Mouse (Mus musculus) hindbrain, embryonic 16.5 days (tissue): ENCODE measurements around the gene Adgrg1. TPM values are rescaled to one million over a fixed set of nuclear protein-coding genes. Genes with fewer than 3 reads are reported as not detected.

Experiments used
- ATAC-seq: fragments of 200-750 bp; cut with Nextera tagmentation; 2 replicates; pipeline ENCODE4 v1.8.0; 2017; ENCODE audit warnings: moderate TSS enrichment, moderate library complexity
- H3K27ac ChIP-seq: fragments of 300-500 bp; sonication (generic); 2 replicates; pipeline ENCODE4 v1.5.1; 2014; ENCODE audit warnings: low read depth, mild to moderate bottlenecking, control low read depth, low read length, moderate library complexity
- H3K27me3 ChIP-seq: fragments of 300-500 bp; sonication (generic); replicated peaks from 2 replicates; pipeline ENCODE4 v1.6.1; 2014; ENCODE audit warnings: low read length; ENCODE audit not compliant: control insufficient read depth, insufficient read depth
- H3K36me3 ChIP-seq: fragments of 300-500 bp; sonication (generic); 2 replicates; pipeline ENCODE4 v1.6.1; 2014; ENCODE audit warnings: mild to moderate bottlenecking, low read length, moderate library complexity, mixed read lengths; ENCODE audit not compliant: control insufficient read depth, insufficient read depth
- H3K4me1 ChIP-seq: fragments of 300-500 bp; sonication (generic); 2 replicates; pipeline ENCODE4 v1.6.1; 2014; ENCODE audit warnings: low read depth, low read length; ENCODE audit not compliant: control insufficient read depth, insufficient read depth
- H3K4me2 ChIP-seq: fragments of 300-500 bp; sonication (generic); 2 replicates; pipeline ENCODE4 v1.6.1; 2014; ENCODE audit warnings: mild to moderate bottlenecking, low read length, control low read depth, moderate library complexity
- H3K4me3 ChIP-seq: fragments of 300-500 bp; sonication (generic); 2 replicates; pipeline ENCODE4 v1.5.1; 2014; ENCODE audit warnings: mild to moderate bottlenecking, low read length, control low read depth, moderate library complexity
- H3K9ac ChIP-seq: fragments of 300-500 bp; sonication (generic); 2 replicates; pipeline ENCODE4 v1.6.1; 2014; ENCODE audit warnings: low read depth, mild to moderate bottlenecking, control low read depth, low read length, moderate library complexity
- H3K9me3 ChIP-seq: fragments of 300-500 bp; sonication (generic); 2 replicates; pipeline ENCODE4 v1.6.1; 2014; ENCODE audit warnings: mild to moderate bottlenecking, low read length, moderate library complexity; ENCODE audit not compliant: control insufficient read depth
- WGBS: fragments of 180-500 bp; shearing (Covaris S2); extraction: QIAGEN DNeasy Blood & Tissue Kit; methylation state at CpG from one replicate; pipeline ENCODE4 v1.1.7; 2014; 5-methylcytosine and 5-hydroxymethylcytosine counted together
- polyA plus RNA-seq: library from polyadenylated mRNA; unstranded; fragments of >200 nt; fragmentation: Nextera tagmentation; extraction: Ambion mirVana; gene quantifications from 2 replicates; pipeline ENCODE4 v1.2.1, GENCODE M21; 2015

The Adgrg1 gene
- polyA plus RNA-seq, 1 experiment from 2014 or later: 112 TPM

DNA sequence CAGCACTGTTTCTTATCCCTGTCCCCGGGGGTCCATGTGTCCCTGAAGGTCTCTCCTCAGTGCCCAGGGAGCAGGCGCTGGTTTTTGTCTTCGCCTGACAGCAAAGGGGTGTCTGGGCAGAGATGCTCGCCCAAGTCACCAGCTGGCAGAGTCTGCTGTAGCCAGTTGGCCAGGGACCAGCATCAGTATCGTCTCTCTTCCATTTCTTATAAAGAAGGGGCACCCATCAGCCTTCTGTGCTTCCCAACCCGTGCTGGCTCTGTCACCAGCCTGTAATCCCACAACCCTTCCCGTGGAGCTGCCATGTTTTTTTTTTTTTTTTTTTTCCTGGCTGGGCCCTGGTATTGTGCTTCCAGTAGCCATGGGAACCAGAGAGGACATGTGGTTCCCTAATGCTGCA, 7.3 kb downstream of the Adgrg1 start:
- ATAC-seq: peak; percentile 28
- H3K4me2 ChIP-seq: no peak overlapping the region
- 38% methylated on average over 6 of the region's 7 CpGs for WGBS
- no peaks in the 10 kb centered on the region for H3K27me3 ChIP-seq
- no peak overlapping the region for H3K4me3 ChIP-seq
- no peaks in the 10 kb centered on the region for H3K9me3 ChIP-seq
- peaks cover 45% of the 10 kb centered on the region for H3K4me1 ChIP-seq
- H3K36me3 ChIP-seq: no peaks in the 10 kb centered on the region
- H3K27ac ChIP-seq: peak overlapping the region; percentile 69
- H3K9ac ChIP-seq: peak overlapping the region; percentile 36; the same call in 1 of the 2 replicates

DNA sequence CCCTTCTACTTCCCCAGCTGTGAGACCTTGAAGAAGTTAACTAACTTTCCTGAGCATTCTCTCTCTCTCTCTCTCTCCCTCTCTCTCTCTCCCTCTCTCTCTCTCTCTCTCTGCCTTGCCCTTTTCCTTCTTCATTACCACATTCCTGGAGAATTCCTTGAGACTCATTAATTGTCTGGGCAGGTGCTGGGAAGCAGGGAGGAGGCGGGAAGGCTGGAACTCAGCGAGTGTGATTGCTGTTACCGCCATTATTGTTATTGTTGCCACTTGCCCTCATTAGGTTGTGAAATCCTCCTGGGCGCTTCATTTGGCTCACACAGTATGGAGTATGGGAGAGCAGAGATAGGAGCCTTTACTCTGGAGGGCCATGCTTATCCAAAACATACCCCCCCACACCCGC, 8.6 kb downstream of the Adgrg1 start:
- peak overlapping the region; percentile 73; the same call in 1 of the 2 replicates for H3K27ac ChIP-seq
- H3K9me3 ChIP-seq: no peaks in the 10 kb centered on the region
- ATAC-seq: no peak
- no peak overlapping the region for H3K4me3 ChIP-seq
- H3K9ac ChIP-seq: no peak overlapping the region
- WGBS: 14% methylated on average over 5 of the region's 5 CpGs
- peaks cover 41% of the 10 kb centered on the region for H3K4me1 ChIP-seq
- no peak overlapping the region; the same call in 1 of the 2 replicates for H3K4me2 ChIP-seq
- no peaks in the 10 kb centered on the region for H3K36me3 ChIP-seq
- H3K27me3 ChIP-seq: no peaks in the 10 kb centered on the region

DNA sequence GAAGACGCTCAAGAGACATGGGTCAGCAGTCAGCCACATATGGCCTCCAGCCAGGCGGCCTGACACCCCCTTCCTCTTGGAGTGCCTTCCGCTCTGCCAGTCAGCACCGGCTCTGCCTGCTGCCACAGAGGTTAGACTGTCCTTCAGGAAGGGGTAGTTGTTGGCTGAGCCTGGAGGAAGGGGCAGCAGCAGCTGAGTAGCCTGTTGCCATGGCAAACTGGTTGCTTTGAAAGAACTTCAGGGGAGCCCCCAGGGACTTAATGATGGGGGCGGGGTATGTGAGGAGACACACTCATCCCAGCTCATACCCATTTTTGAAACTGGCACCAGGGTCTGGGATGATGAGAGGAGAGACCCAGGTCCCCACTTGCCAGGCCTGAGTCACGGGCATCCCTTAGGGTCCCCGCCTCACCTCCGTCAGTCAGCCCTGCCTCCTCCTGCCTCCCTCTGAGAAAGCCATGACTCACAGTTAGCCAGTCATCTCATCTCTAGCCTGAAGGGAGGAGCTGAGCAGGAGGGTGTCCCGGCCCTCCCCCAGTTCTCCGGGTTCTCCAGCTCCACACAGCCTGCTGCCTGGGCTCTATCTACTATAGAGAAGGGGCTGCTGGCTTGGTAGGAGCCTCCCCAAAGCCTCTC, 9.4 kb downstream of the Adgrg1 start:
- Histone ChIP-seq H3K4me3 (peak overlapping the region; percentile 20), H3K36me3 (no peaks in the 10 kb centered on the region), H3K9ac (peak overlapping the region; percentile 49), H3K27me3 (no peaks in the 10 kb centered on the region), H3K9me3 (no peaks in the 10 kb centered on the region), H3K4me2 (peak overlapping the region; percentile 48), H3K4me1 (peaks cover 39% of the 10 kb centered on the region), H3K27ac (peak overlapping the region; percentile 73)
- ATAC-seq: peak; percentile 86
- 7% methylated on average over 10 of the region's 10 CpGs for WGBS

DNA sequence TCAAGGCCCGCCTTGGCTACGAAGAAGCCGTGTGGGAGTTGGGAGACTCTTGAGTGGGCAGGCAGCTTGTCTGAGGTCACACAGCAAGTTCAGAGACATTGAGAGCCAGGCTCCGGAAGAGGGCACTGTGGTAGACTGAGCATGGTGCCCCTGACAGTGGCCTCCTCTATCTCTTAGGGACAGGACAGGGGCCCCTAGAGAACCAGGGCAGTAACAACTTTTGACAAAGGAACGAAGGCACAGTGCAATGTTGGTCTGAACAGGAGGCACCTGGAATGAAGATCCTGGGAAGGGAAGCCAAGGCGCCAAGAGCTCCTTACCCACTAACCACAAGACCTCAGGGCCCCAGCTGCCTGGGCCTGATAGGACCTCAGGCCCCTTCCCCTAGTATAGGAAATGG, 10.5 kb downstream of the Adgrg1 start:
- H3K9me3 ChIP-seq: no peaks in the 10 kb centered on the region
- peak overlapping the region; percentile 49; the same call in 1 of the 2 replicates for H3K9ac ChIP-seq
- H3K4me1 ChIP-seq: peaks cover 39% of the 10 kb centered on the region
- WGBS: 86% methylated on average over 6 of the region's 6 CpGs
- H3K27ac ChIP-seq: 0 out of 2 replicates have a peak overlapping the region, but pooled peaks have one; percentile 73
- peak overlapping the region; percentile 20; the same call in 1 of the 2 replicates for H3K4me3 ChIP-seq
- no peaks in the 10 kb centered on the region for H3K27me3 ChIP-seq
- no peak for ATAC-seq
- peak overlapping the region; percentile 48 for H3K4me2 ChIP-seq
- no peaks in the 10 kb centered on the region for H3K36me3 ChIP-seq

DNA sequence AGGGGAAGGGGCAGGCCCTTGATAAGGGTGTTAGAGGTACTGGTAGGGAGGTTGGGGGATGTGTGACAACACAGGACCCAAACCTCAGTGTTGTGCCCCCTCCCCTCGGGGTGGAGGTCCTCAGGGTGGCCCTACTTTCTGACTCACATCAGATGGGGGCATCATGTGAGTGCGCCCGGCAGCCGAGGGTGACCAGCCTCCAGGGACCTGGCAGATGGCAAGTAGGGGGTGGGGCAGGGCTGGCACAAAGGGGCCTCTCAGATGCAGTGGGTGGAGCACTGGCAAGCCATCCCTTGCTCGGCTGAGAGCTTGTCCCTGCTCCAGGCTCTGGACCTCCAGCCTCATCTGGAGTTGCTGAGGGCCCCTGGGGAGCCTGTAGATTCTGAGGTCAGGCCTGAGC, 12.1 kb downstream of the Adgrg1 start:
- peak; percentile 58 for ATAC-seq
- Histone ChIP-seq H3K9ac (peak overlapping the region; percentile 0; the same call in 1 of the 2 replicates), H3K4me3 (no peak overlapping the region), H3K9me3 (no peaks in the 10 kb centered on the region), H3K27ac (peak overlapping the region; percentile 41; the same call in 1 of the 2 replicates), H3K4me1 (peaks cover 43% of the 10 kb centered on the region), H3K4me2 (peak overlapping the region; percentile 48; the same call in 1 of the 2 replicates), H3K27me3 (no peaks in the 10 kb centered on the region), H3K36me3 (no peaks in the 10 kb centered on the region)
- 18% methylated on average over 5 of the region's 5 CpGs for WGBS

DNA sequence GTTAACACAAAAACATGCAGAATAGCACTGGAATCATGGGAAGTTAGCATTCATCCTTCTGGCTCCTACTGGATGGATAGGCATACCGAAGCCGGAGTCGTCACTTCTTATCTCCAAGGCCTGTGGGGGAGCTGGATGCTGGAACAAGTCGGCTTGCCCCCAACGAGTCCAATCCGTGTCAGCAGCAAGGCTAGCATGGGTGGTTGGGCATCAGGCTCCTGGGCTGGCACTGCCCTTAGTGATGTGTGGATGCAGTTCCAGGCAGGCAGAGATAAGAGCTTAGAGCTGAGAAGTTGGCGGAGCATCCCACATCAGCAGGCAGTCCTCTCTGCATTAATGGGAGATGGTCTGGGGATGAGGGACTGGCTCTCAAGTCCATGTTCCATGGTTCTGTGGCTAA, 13.0 kb downstream of the Adgrg1 start:
- Histone ChIP-seq H3K4me3 (no peak overlapping the region), H3K4me1 (peaks cover 45% of the 10 kb centered on the region)
- ATAC-seq: no peak

DNA sequence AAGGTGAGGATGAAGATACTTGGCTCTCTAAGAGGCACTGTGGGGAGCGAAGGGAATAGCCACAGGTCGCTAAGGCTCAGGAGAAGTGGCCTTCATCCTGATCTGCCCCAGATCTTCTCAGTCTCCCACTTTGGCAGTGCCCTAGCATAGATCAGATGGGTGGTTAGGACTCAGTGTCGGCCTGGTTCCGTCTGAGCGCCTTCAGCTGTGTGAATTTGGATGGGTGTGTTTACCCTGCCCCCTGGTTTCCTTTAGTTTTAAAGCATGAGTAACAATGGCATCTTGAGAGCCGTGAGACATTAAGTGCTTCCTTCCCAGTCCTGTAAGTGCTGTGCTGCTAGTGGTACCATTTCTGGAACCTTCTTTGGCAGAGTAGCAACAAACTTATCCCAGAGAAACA, 14.1 kb downstream of the Adgrg1 start:
- H3K4me1 ChIP-seq: peaks cover 50% of the 10 kb centered on the region
- H3K4me3 ChIP-seq: no peak overlapping the region
- no peak overlapping the region for H3K9ac ChIP-seq
- WGBS: 77% methylated on average over 6 of the region's 6 CpGs
- no peaks in the 10 kb centered on the region for H3K27me3 ChIP-seq
- no peak overlapping the region for H3K27ac ChIP-seq
- H3K36me3 ChIP-seq: no peaks in the 10 kb centered on the region
- H3K9me3 ChIP-seq: no peaks in the 10 kb centered on the region
- H3K4me2 ChIP-seq: no peak overlapping the region
- ATAC-seq: no peak

More for the DNA sequence above, 13.0 kb downstream of the Adgrg1 start:
- H3K4me2 ChIP-seq: no peak overlapping the region
- 69% methylated on average over 7 of the region's 7 CpGs for WGBS
- H3K9me3 ChIP-seq: no peaks in the 10 kb centered on the region
- H3K27me3 ChIP-seq: no peaks in the 10 kb centered on the region
- H3K27ac ChIP-seq: no peak overlapping the region
- no peak overlapping the region for H3K9ac ChIP-seq
- H3K36me3 ChIP-seq: no peaks in the 10 kb centered on the region

DNA sequence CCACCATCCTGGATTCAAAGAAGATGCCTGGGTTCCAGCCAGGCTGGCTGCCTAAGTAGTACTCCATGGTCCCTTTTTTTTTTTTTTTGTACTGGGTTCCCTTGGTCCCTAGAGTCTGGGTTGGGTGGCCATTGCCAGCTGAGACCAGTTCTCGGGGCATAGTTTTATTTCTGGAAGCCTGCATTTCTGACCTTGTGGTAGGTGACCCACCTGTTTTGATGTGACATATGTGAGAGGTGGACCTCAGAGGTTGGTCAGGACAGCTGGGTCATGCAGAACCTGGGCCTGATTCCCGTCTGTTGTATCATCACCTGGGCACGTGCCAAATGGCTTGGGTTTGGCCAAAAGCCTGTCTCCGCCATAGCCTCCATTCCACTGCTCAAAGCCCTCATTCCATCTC, 15.2 kb downstream of the Adgrg1 start:
- no peak for ATAC-seq
- WGBS: 78% methylated on average over 4 of the region's 4 CpGs
- H3K4me1 ChIP-seq: peaks cover 45% of the 10 kb centered on the region

DNA sequence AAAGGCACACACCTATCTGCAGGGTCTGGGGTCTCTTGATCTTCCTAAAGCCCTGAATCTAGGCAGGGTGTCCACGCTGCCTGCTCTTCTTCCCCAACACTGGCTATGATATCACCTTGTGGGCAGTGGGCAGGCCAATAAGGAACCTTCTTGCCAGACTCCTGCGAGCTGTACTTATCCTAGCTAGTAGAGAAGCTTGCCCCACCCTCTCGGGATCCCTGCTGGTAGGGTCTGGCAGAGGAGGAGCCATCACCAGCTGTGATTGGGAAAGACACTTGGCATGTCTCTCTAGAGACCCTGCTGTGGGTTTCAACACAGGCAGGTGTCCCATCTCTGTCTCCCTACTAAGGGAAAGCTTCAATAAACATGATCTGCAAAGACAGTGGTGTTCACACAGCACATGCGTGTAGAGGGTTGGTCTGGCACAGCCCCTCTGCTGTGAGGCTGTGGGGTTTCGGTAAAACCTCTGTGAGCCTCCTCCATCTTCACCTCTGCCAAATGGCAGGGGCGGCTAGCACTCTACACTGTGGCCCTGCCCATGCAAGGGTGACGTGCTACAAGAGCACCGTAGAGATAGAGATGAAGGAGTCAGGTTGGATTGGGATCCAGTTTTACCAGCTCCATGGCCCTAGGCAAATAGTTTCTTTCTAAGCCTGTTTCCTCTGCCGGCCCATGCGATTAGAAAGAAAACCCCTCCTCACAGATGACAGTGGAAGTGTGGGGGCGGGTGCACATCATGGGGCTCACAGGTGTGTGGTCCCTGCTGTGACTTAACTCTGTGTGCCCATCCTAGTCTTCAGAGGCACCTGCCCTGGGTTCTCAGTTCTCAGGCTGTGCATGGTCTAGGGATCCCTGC, 16.3 kb downstream of the Adgrg1 start:
- no peak overlapping the region for H3K9ac ChIP-seq
- no peaks in the 10 kb centered on the region for H3K27me3 ChIP-seq
- peak overlapping the region; percentile 23; the same call in 1 of the 2 replicates for H3K27ac ChIP-seq
- no peaks in the 10 kb centered on the region for H3K9me3 ChIP-seq
- no peak overlapping the region for H3K4me3 ChIP-seq
- ATAC-seq: no peak
- WGBS: 65% methylated on average over 11 of the region's 11 CpGs
- H3K36me3 ChIP-seq: no peaks in the 10 kb centered on the region
- H3K4me2 ChIP-seq: no peak overlapping the region
- H3K4me1 ChIP-seq: peaks cover 52% of the 10 kb centered on the region

More for the DNA sequence above, 15.2 kb downstream of the Adgrg1 start:
- H3K4me3 ChIP-seq: no peak overlapping the region
- no peaks in the 10 kb centered on the region for H3K9me3 ChIP-seq
- no peaks in the 10 kb centered on the region for H3K27me3 ChIP-seq
- no peak overlapping the region for H3K4me2 ChIP-seq
- no peaks in the 10 kb centered on the region for H3K36me3 ChIP-seq
- H3K9ac ChIP-seq: no peak overlapping the region
- no peak overlapping the region for H3K27ac ChIP-seq
